Mouse (Mus musculus): ENCODE data around the gene Pcsk4.

- TF ChIP-seq POLR2A (IDR thresholded peaks at IDR 0.05; ENCODE audit: borderline replicate concordance, low read depth, low read length), result no peak
- TF ChIP-seq CTCF (IDR thresholded peaks at IDR 0.05; ENCODE audit: low read depth, low read length), result no peak
Observed at GRCm38 (mm10) chr10:80356737-80357136, 27.4 kb upstream of the Pcsk4 start.
